Mouse (Mus musculus) heart, adult 2 months (tissue): Measurements from ENCODE around the gene Abhd8.

Experiments
- CTCF ChIP-seq: fragments of 200-600 bp; IDR thresholded peaks from 2 replicates; pipeline ENCODE4 v1.8.1; 2022; ENCODE audit warnings: antibody characterized with exemption, mild to moderate bottlenecking, moderate library complexity
- EP300 ChIP-seq: fragments of 200-500 bp; IDR thresholded peaks from 2 replicates; pipeline ENCODE4 v1.6.1; 2011; ENCODE audit warnings: low read depth, low read length, control low read depth; ENCODE audit not compliant: insufficient read depth
- POLR2A ChIP-seq: fragments of 200-500 bp; IDR thresholded peaks from 2 replicates; pipeline ENCODE4 v1.6.1; 2011; ENCODE audit warnings: mild to moderate bottlenecking, low read depth, low read length, control low read depth; ENCODE audit not compliant: insufficient read depth

GRCm38 (mm10) chr8:71452669-71453068, 10.8 kb downstream of the Abhd8 start:
- no peak for TF ChIP-seq CTCF
- no peak for TF ChIP-seq EP300
- TF ChIP-seq POLR2A: no peak
